In the genomic region with DNA sequence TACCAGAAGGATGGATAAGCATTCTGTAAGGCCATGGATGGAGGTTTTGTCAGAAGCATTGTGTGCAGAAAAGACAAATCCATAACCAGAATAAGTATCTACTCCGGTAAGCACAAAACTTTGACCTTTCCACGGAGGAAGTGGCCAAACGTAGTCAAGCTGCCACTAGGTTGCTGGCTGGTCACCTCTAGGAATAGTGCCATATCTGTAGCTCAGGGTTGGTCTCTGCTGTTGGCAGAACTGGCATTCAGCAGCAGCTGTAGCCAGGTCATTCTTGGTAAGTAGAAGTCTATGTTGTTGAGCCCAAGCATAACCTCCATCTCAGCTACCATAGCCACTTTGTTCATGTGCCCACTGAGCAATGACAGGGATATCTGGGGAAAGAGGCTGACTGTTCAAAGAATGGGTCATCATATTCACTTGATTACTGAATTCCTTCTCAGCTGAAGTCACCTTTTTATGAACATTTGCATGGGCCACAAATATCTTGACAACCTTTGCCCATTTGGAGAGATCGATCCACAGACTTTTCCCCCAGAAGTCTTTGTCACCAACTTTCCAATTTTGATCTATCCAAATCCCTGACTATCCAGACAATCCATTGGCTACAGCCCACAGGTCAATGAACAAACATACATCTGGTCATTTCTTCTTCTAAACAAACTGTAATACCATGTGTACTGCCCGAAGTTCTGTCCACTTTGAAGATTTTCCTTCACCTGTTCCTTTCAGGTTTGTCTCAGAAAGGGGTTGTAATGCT, we compare ENCODE assay signal across 21 mouse cellular contexts.
DNase-seq lines count a peak whose midpoint lies in the region; ATAC-seq and TF ChIP-seq lines count a peak whose summit lies in the region.
"Had no signal": no experiment of that assay in that cellular context is flagged by ENCODE, and none has a peak within 500 bp of the region (broad histone marks: within the 10 kb centered on the region; RNA-seq: fewer than 3 reads in every experiment).

No protein-coding gene starts in this region.

- no peaks in the 10 kb centered on the region for H3K9me3 ChIP-seq in liver, postnatal 0 days (ENCODE audit: low read length)

- H3K4me1 ChIP-seq in kidney, adult 2 months (ENCODE audit: control insufficient read depth, insufficient read depth, low read length): peaks cover 12% of the 10 kb centered on the region
- peaks cover 39% of the 10 kb centered on the region for H3K4me1 ChIP-seq in liver, adult 2 months (ENCODE audit: control insufficient read depth, insufficient read depth, low read length)
- H3K4me1 ChIP-seq in liver, postnatal 0 days (ENCODE audit: insufficient read depth): no peaks in the 10 kb centered on the region

- H3K4me3 ChIP-seq in kidney, adult 2 months (ENCODE audit: insufficient read depth, low read depth, low read length): no peak overlapping the region
- no peak overlapping the region for H3K4me3 ChIP-seq in liver, adult 2 months (ENCODE audit: insufficient read depth, low read depth, low read length)
- no peak overlapping the region for H3K4me3 ChIP-seq in liver, postnatal 0 days (ENCODE audit: low read depth, low read length)

- TF ChIP-seq CTCF in kidney, adult 2 months (conservative IDR thresholded peaks at IDR 0.05; ENCODE audit: insufficient read depth, insufficient read length, low read depth, low read length): no peak
- no peak for TF ChIP-seq CTCF in liver, adult 2 months (IDR thresholded peaks at IDR 0.05; ENCODE audit: low read depth, low read length)
- no peak for TF ChIP-seq CTCF in liver, postnatal 0 days (IDR thresholded peaks at IDR 0.05; ENCODE audit: low read depth)

- TF ChIP-seq EP300 in liver, postnatal 0 days (IDR thresholded peaks at IDR 0.05; ENCODE audit: low read depth): no peak

- no peaks in the 10 kb centered on the region for H3K27me3 ChIP-seq in kidney, adult 2 months (replicated peaks; ENCODE audit: control insufficient read depth, insufficient read depth, low read length)
- no peaks in the 10 kb centered on the region for H3K27me3 ChIP-seq in liver, adult 2 months (ENCODE audit: control insufficient read depth, insufficient read depth, low read length)
- no peaks in the 10 kb centered on the region for H3K27me3 ChIP-seq in liver, postnatal 0 days (ENCODE audit: insufficient read depth, low read length)
- H3K27me3 ChIP-seq: Patski had no signal

- WGBS in kidney, adult 2 months: 74% methylated on average over 5 of the region's 5 CpGs
- WGBS in liver, adult 2 months: 28% methylated on average over 5 of the region's 5 CpGs
- WGBS in liver, postnatal 0 days (ENCODE audit: insufficient replicate concordance): 76% methylated on average over 5 of the region's 5 CpGs

- no peak overlapping the region for H3K9ac ChIP-seq in liver, adult 2 months (ENCODE audit: low read depth, low read length)
- no peak overlapping the region for H3K9ac ChIP-seq in liver, postnatal 0 days (replicated peaks)

- H3K79me2 ChIP-seq in liver, adult 2 months (ENCODE audit: control insufficient read depth, insufficient read depth, low read length): no peaks in the 10 kb centered on the region

- TF ChIP-seq POLR2A in kidney, adult 2 months (IDR thresholded peaks at IDR 0.05; ENCODE audit: low read depth, low read length): no peak
- TF ChIP-seq POLR2A in liver, adult 2 months (IDR thresholded peaks at IDR 0.05; ENCODE audit: extremely low read depth, insufficient read depth, low read length): no peak

- no peak overlapping the region for H3K4me2 ChIP-seq in liver, postnatal 0 days (ENCODE audit: low read depth, low read length)

- peak; percentile 16 for DNase-seq in kidney, adult 2 months
- no peak for DNase-seq in kidney, postnatal 14 days
- DNase-seq in liver, adult 2 months (ENCODE audit: extremely low read depth, low read depth, low spot score): peak; percentile 93
- DNase-seq in liver, postnatal 0 days: no peak
- DNase-seq in yolk sac, embryonic 10.5 days (ENCODE audit: low spot score): peak; percentile 0
- DNase-seq in adrenal gland, postnatal 4 days (ENCODE audit: low spot score in 2 of 2): no peak
- DNase-seq: adrenal gland, adult 2 months; adrenal gland, adult 8-10 months; adrenal gland, postnatal 10 days; adrenal gland, postnatal 14 days; adrenal gland, postnatal 25 days; adrenal gland, postnatal 36 days; B cell, adult 2 months; cerebellum, adult 11 months; cerebellum, adult 11-12 months; cerebellum, adult 18-20 months; cerebellum, adult 2 months had no signal

- no peak overlapping the region for H3K27ac ChIP-seq in kidney, adult 2 months (ENCODE audit: insufficient read depth, low read depth, low read length)
- peak overlapping the region; percentile 95 for H3K27ac ChIP-seq in liver, adult 2 months (replicated peaks; ENCODE audit: insufficient read depth, low read depth, low read length)
- no peak overlapping the region for H3K27ac ChIP-seq in liver, postnatal 0 days (ENCODE audit: low read depth)

- no peaks in the 10 kb centered on the region for H3K36me3 ChIP-seq in kidney, adult 2 months (ENCODE audit: control insufficient read depth, insufficient read depth, low read length)
- no peaks in the 10 kb centered on the region for H3K36me3 ChIP-seq in liver, adult 2 months (ENCODE audit: control insufficient read depth, insufficient read depth, low read length)
- H3K36me3 ChIP-seq in liver, postnatal 0 days (replicated peaks; ENCODE audit: insufficient read depth, low read length): no peaks in the 10 kb centered on the region
- H3K36me3 ChIP-seq: G1E had no signal

- no peak for ATAC-seq in liver, postnatal 0 days
- ATAC-seq: activated CD4-positive, CD25-positive, alpha-beta regulatory T cell, adult 4 months; CD4-positive, CD25-positive, alpha-beta regulatory T cell, adult 4 months; Patski had no signal

Comparison
In these comparisons a context has a peak if more than half of its experiments do, and no peak if none do; other contexts are left out.
1. DNase-seq: peak in kidney, adult 2 months (single experiment), liver, adult 2 months (single experiment) and yolk sac, embryonic 10.5 days (single experiment); none in kidney, postnatal 14 days (single experiment), liver, postnatal 0 days (single experiment) and adrenal gland, postnatal 4 days (0 of 2).